Mouse (Mus musculus) kidney, adult 9 months (tissue): Measurements from ENCODE around the gene Gp6.
"Not testable (repeated sequence)": the region's sequence is repeated elsewhere in the genome, so short reads cannot be mapped to it uniquely, and the experiment has no call there.

Experiments used
- DNase-seq: peaks from one replicate; pipeline ENCODE4 v3.0.0; 2022

The Gp6 gene

GRCm38 (mm10) chr7:4397730-4398129 lies at the start of gene Gp6:
Gene Gp6 (minus strand): TSS chr7:4397744.
- DNase-seq: peak; percentile 14

- DNase-seq: no peak
Measured at GRCm38 (mm10) chr7:4447138-4447537, 49.6 kb upstream of the Gp6 start.

DNA sequence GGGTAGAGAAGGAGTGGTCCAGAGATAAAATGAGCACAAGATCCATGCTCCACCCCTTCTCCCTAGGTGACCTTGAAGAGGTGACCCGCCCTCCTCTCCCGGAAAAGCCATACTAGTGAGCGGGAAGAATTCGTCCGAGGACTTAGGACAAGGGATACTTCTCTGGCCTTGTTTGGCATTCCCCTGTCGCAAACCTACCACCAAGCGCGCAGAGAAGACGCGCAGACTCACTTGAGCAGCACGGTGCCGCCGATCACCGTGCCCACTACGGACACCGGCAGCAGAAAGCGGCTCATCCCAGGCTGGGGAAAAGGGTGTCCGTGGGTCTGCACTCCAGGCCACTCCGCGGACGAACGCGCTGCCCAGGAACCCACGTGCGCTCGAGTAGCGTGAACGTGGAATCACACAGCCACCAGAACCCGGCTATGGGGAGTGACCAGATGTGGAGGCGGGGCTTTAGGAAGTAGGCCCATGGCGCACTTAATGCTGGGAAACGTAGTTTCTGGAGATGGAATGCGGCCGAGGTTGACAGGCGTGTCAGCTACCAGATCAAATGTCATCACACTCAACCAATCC lies 47.8 kb upstream of the Gp6 start, which contains the start of gene Rdh13:
Gene Rdh13, minus strand, starts transcription at position 434 of the 576 bp plus-strand sequence.
- peak; percentile 95 for DNase-seq

- DNase-seq: no peak
Measured at GRCm38 (mm10) chr7:4440549-4440948, 43.0 kb upstream of the Gp6 start.

GRCm38 (mm10) chr7:4437721-4438120 lies 40.2 kb upstream of the Gp6 start:
- DNase-seq: no peak

DNA sequence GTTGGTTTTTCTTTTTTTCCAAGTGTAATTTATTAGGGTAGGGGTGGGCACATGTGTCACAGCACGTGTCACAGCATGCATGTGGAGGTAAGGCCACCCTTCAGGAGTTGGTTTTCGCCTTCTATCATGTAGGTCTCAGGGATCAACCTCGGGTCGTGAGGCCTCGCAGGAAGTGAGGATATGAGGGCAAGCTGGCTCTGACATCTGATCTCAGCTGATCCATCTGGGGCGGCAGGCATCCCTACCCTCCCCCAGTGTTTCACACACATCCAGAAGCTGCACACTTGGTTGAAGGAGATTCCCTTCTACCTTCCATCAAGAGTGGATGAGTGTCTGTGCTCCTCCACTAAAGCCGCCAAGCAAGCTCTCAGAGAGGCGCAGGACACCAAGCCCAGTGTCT lies 34.5 kb upstream of the Gp6 start:
- DNase-seq: no peak

GRCm38 (mm10) chr7:4431548-4431947 lies 34.0 kb upstream of the Gp6 start:
- DNase-seq: peak; percentile 86

DNA sequence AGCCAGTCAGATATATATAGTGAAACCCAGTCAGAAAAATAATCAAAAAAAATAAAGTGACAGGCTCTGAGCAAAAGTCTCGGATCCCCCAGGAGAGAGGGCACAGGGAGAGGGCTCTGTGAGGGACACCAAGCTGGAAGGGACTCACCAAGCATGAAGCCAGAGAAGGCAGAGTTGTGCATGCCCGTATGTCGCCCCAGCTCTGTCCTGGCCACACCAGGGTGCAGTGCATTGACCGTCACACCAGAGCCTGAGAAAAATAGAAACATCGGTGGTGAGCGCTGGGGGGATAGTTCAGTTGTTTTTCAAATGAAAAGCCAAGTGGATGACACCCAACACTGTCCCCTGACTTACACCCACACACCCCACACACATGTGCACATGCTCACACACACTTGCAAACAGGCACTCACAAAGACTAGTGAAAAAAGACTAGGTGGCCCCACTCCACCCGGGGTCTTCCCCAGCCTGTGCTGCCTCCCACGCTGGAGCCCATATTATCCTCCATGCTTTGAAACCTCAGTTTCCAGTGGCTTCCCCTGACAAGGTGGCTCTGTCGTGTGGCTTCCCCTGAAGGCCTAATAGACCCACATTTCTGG lies 32.8 kb upstream of the Gp6 start:
- no peak for DNase-seq

GRCm38 (mm10) chr7:4427161-4427912 lies 29.8 kb upstream of the Gp6 start:
- DNase-seq: peak; percentile 98

DNA sequence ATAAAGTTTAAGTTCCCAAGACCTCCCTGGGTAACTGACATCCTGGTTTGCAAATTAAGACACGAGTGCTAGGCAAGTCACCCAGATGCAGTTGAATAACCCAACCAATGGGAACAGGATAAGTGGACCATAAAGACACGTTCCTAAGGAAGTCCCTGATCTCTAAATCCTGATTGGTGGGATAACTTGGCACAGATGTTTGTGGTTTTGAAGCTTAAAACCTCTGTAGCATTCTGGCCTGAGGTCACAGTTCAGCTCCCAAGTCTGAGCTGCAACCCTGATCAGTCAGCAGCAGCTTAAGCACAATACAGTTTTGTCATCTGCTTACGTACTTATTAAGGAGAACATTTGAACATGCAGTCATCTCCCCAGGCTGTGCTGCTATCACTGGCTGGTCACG lies 22.7 kb upstream of the Gp6 start:
- no peak for DNase-seq

GRCm38 (mm10) chr7:4419681-4420080 lies 22.1 kb upstream of the Gp6 start:
- DNase-seq: no peak

DNA sequence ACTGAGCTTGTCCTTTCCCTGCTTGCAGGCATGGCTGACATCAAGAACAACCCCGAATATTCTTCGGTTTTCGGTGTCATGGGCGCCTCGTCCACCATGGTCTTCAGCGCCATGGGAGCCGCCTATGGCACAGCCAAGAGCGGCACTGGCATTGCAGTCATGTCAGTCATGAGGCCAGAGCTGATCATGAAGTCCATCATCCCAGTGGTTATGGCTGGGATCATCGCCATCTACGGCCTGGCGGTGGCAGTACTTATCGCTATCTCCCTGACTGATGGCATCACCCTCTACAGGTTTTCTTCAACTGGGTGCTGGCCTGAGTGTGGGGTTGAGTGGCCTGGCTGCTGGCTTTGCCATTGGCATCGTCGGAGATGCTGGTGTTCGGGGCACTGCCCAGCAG lies 14.9 kb upstream of the Gp6 start:
- DNase-seq: not testable (repeated sequence)

- DNase-seq: no peak
Measured at GRCm38 (mm10) chr7:4373521-4373920, 24.0 kb downstream of the Gp6 start.

- no peak for DNase-seq
Measured at GRCm38 (mm10) chr7:4337509-4337908, 60.0 kb downstream of the Gp6 start, which contains the start of gene Ncr1. Gene Ncr1 (plus strand): TSS chr7:4337724.

DNA sequence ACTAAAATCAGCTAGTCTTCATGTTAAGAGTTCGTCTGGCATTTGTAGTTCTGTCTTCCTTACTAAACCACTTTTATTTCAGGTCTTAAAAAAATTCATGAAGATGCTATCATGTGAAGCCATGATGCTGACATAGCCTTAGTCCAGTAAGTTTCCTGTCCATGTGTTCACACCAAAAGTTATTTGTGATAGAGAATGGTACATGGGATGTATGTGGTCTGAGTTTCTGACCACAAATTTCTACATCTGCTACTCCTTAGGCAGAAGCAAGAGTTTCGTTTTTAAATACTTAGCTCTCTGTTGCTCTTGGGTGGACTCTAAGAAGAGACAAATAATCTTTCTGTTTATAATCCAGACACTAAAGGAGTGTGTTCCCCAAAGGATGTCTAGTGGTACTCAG lies 74.2 kb downstream of the Gp6 start:
- DNase-seq: no peak
